Mouse (Mus musculus): Measurements from ENCODE around the gene Ivl. TPM values are rescaled to one million over a fixed set of nuclear protein-coding genes. Genes with fewer than 3 reads are reported as not detected.

The Ivl gene
- polyA plus RNA-seq, 1 experiment, result 0.04 TPM

- no peaks in the 10 kb centered on the region for H3K36me3 ChIP-seq (ENCODE audit: control insufficient read depth, insufficient read depth)
- no peaks in the 10 kb centered on the region for H3K79me2 ChIP-seq (ENCODE audit: control insufficient read depth, insufficient read depth)
- H3ac ChIP-seq (ENCODE audit: control insufficient read depth, insufficient read length, low read depth), result no peak within 1 kb of the TSS
- no peak within 1 kb of the TSS for H3K4me3 ChIP-seq (ENCODE audit: insufficient read depth, poor library complexity, severe bottlenecking)
- no peaks in the 10 kb centered on the region for H3K79me3 ChIP-seq (ENCODE audit: low read depth)
- no peak for TF ChIP-seq CTCF (IDR thresholded peaks at IDR 0.05; ENCODE audit: control insufficient read depth, insufficient read depth, insufficient read length)
- no peak for TF ChIP-seq CEBPB (IDR thresholded peaks at IDR 0.05; ENCODE audit: low read depth)
- TF ChIP-seq FOSL1 (IDR thresholded peaks at IDR 0.05; ENCODE audit: insufficient read depth, low read length, poor library complexity, severe bottlenecking), result no peak
- no peak for TF ChIP-seq MAX (IDR thresholded peaks at IDR 0.05)
- no peak for TF ChIP-seq MYOD1 (IDR thresholded peaks at IDR 0.05; ENCODE audit: control insufficient read depth, insufficient read length, low read depth)
- TF ChIP-seq MYOG (IDR thresholded peaks at IDR 0.05; ENCODE audit: control insufficient read depth, extremely low read depth, insufficient read length), result no peak
- TF ChIP-seq USF1 (IDR thresholded peaks at IDR 0.05; ENCODE audit: low read depth), result no peak
- no peaks in the 10 kb centered on the region for H3K27me3 ChIP-seq (ENCODE audit: control insufficient read depth, insufficient read depth, insufficient read length)
Observed at GRCm38 (mm10) chr3:92534411-92534810, 39.1 kb downstream of the Ivl start, which contains the start of gene 2310046K23Rik. TSS of gene 2310046K23Rik (minus strand) at chr3:92534511.

Other genes starting within 250 kb of the Ivl start
- not detected for gene Sprr2d, start 234.6 kb downstream of the Ivl start, polyA plus RNA-seq (2012; fragmentation: generic; extraction: Trizol)
- gene Sprr2e, start 221.6 kb downstream of the Ivl start, polyA plus RNA-seq (2012; fragmentation: generic; extraction: Trizol), result 0.06 TPM
- gene Sprr2f, start 208.5 kb downstream of the Ivl start, polyA plus RNA-seq (2012; fragmentation: generic; extraction: Trizol), result not detected
- 1.8 TPM for gene Sprr2h, start 188.1 kb downstream of the Ivl start, polyA plus RNA-seq (2012; fragmentation: generic; extraction: Trizol)
- not detected for gene Sprr2i, start 165.7 kb downstream of the Ivl start, polyA plus RNA-seq (2012; fragmentation: generic; extraction: Trizol)
- 0.16 TPM for gene Sprr2j-ps, start 155.7 kb downstream of the Ivl start, polyA plus RNA-seq (2012; fragmentation: generic; extraction: Trizol)
- gene Gm9774, start 144.3 kb downstream of the Ivl start, polyA plus RNA-seq (2012; fragmentation: generic; extraction: Trizol), result 8.5 TPM
- 4.0 TPM for gene Sprr2k, start 141.2 kb downstream of the Ivl start, polyA plus RNA-seq (2012; fragmentation: generic; extraction: Trizol)
- gene Sprr1b, start 134.9 kb downstream of the Ivl start, polyA plus RNA-seq (2012; fragmentation: generic; extraction: Trizol), result 0.46 TPM
- gene Sprr3, start 115.0 kb downstream of the Ivl start, polyA plus RNA-seq (2012; fragmentation: generic; extraction: Trizol), result not detected
- 23.8 TPM for gene Sprr1a, start 87.8 kb downstream of the Ivl start, polyA plus RNA-seq (2012; fragmentation: generic; extraction: Trizol)
- gene Sprr4, start 73.2 kb downstream of the Ivl start, polyA plus RNA-seq (2012; fragmentation: generic; extraction: Trizol), result not detected
- gene 2310046K23Rik, start 39.2 kb downstream of the Ivl start, polyA plus RNA-seq (2012; fragmentation: generic; extraction: Trizol), result not detected
- gene Smcp, start 15.3 kb upstream of the Ivl start, polyA plus RNA-seq (2012; fragmentation: generic; extraction: Trizol), result not detected
- gene 2210017I01Rik, start 33.8 kb upstream of the Ivl start, polyA plus RNA-seq (2012; fragmentation: generic; extraction: Trizol), result not detected
- gene Lce6a, start 47.9 kb upstream of the Ivl start, polyA plus RNA-seq (2012; fragmentation: generic; extraction: Trizol), result not detected
- not detected for gene Lce1a1, start 74.6 kb upstream of the Ivl start, polyA plus RNA-seq (2012; fragmentation: generic; extraction: Trizol)
- not detected for gene Lce1b, start 83.2 kb upstream of the Ivl start, polyA plus RNA-seq (2012; fragmentation: generic; extraction: Trizol)
- not detected for gene Lce1a2, start 96.6 kb upstream of the Ivl start, polyA plus RNA-seq (2012; fragmentation: generic; extraction: Trizol)
- gene Lce1c, start 105.5 kb upstream of the Ivl start, polyA plus RNA-seq (2012; fragmentation: generic; extraction: Trizol), result not detected
- not detected for gene Lce1d, start 113.5 kb upstream of the Ivl start, polyA plus RNA-seq (2012; fragmentation: generic; extraction: Trizol)
- not detected for gene Lce1e, start 135.3 kb upstream of the Ivl start, polyA plus RNA-seq (2012; fragmentation: generic; extraction: Trizol)
- gene Lce1f, start 146.6 kb upstream of the Ivl start, polyA plus RNA-seq (2012; fragmentation: generic; extraction: Trizol), result 0.83 TPM
- not detected for gene Gm38119, start 165.4 kb upstream of the Ivl start, polyA plus RNA-seq (2012; fragmentation: generic; extraction: Trizol)
- gene Lce1g, start 178.6 kb upstream of the Ivl start, polyA plus RNA-seq (2012; fragmentation: generic; extraction: Trizol), result 14.2 TPM
- gene Lce1h, start 191.3 kb upstream of the Ivl start, polyA plus RNA-seq (2012; fragmentation: generic; extraction: Trizol), result 0.35 TPM
- not detected for gene Lce1i, start 205.2 kb upstream of the Ivl start, polyA plus RNA-seq (2012; fragmentation: generic; extraction: Trizol)
- gene Lce1j, start 216.8 kb upstream of the Ivl start, polyA plus RNA-seq (2012; fragmentation: generic; extraction: Trizol), result not detected
- gene Lce1k, start 234.2 kb upstream of the Ivl start, polyA plus RNA-seq (2012; fragmentation: generic; extraction: Trizol), result not detected

All from C2C12 (cell line).